Mouse (Mus musculus): ENCODE results near the gene Nckap5. TPM values are rescaled to one million over a fixed set of nuclear protein-coding genes. Genes with fewer than 3 reads are reported as not detected.
A peak's percentile ranks its signal among the peaks of the same experiment; 100 is the strongest.

The Nckap5 gene
- polyA plus RNA-seq, 1 experiment from 2014 or later: 35.6 TPM

DNA sequence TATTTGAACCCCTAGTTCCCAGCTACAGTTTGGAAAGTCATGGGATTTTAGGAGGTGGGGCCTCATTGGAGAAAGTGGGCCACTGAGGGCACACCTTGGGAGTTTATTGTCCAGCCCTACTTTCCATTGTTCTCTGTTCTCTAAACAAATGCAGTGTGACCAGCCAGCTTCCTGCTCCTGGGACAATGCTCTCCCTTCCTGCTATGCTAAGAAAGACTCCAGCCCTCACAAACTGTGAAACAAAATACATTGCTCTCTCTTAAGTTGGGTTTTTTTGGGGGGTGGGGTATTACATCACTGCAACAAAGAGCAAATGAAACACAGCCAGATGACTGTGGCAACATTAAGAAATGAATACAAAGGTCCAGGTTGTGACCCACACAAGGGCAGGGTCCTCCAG is 426.6 kb downstream of the Nckap5 start:
- no peak overlapping the region for H3K27ac ChIP-seq (replicated peaks)
- H3K4me3 ChIP-seq: no peak overlapping the region
- DNase-seq (ENCODE audit: low spot score): no peak
- no peaks in the 10 kb centered on the region for H3K36me3 ChIP-seq
- no peaks in the 10 kb centered on the region for H3K27me3 ChIP-seq (ENCODE audit: low read depth, poor library complexity, severe bottlenecking)
- no peaks in the 10 kb centered on the region for H3K4me1 ChIP-seq
- no peaks in the 10 kb centered on the region for H3K9me3 ChIP-seq (replicated peaks)

DNA sequence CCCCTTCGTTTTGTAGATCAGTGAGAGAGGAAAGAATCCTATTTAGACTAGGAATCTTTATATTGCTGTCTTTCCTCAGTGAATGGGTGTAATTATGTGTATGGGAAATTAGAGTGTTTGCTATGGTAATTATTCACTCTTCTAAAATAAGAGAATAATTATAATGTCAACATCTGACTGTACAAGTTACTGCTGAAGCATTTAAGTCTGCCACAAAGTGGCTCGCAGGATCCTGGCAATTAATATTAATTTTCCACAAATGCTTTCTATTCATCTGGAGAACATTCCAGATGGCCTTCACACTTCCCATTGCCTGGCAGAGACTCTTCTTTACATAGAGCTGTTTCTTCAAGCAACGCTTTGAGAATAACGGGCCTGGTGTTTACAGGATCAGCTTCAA is 439.4 kb downstream of the Nckap5 start:
- Histone ChIP-seq H3K4me1 (0 out of 2 replicates have a peak, but pooled peaks cover 3% of the 10 kb centered on the region), H3K4me3 (no peak overlapping the region), H3K36me3 (no peaks in the 10 kb centered on the region), H3K27ac (replicated peaks) (no peak overlapping the region), H3K9me3 (replicated peaks) (no peaks in the 10 kb centered on the region), H3K27me3 (ENCODE audit: low read depth, poor library complexity, severe bottlenecking) (no peaks in the 10 kb centered on the region)
- 93% methylated on average over 4 of the region's 4 CpGs for WGBS
- DNase-seq (ENCODE audit: low spot score): no peak

DNA sequence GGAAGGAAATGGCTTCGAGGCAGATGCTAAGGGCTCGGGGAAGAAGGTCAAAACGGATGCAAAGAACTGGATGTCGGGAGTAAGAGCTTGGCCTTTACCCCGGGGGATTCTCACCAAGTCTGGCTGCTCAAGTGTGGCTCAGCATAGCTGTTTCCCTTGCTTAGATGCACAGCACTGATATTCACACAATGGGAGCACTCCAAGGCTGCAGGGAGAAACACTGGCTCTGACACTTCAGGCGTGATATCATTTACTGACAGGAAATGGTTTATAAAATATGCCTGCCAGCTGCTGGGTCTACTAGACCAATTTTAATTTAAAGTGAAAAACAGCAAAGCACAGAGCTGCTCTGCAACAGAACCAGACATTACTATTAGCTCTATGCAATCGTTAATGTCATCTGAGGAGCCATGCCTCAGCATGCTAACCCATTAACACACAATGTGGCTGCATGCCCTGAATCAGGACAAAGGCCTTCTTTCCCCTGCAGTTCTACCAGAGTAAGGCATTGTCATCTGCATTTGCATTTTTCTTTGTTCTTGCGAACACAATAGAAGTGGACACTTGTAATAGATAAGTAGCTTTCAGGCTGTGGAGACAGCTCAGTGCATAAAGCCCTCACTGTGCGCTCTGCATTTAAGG is 453.1 kb downstream of the Nckap5 start:
- 77% methylated on average over 9 of the region's 9 CpGs for WGBS
- Histone ChIP-seq H3K27ac (replicated peaks) (no peak overlapping the region), H3K27me3 (ENCODE audit: low read depth, poor library complexity, severe bottlenecking) (no peaks in the 10 kb centered on the region), H3K9me3 (replicated peaks) (no peaks in the 10 kb centered on the region), H3K4me1 (0 out of 2 replicates have a peak, but pooled peaks cover 3% of the 10 kb centered on the region), H3K4me3 (no peak overlapping the region), H3K36me3 (no peaks in the 10 kb centered on the region)
- DNase-seq (ENCODE audit: low spot score): no peak

GRCm38 (mm10) chr1:126366736-126367135 is 463.9 kb downstream of the Nckap5 start:
- no peaks in the 10 kb centered on the region for H3K4me1 ChIP-seq
- DNase-seq (ENCODE audit: low spot score): no peak

GRCm38 (mm10) chr1:126364556-126364955 is 466.0 kb downstream of the Nckap5 start:
- no peaks in the 10 kb centered on the region for H3K27me3 ChIP-seq (ENCODE audit: low read depth, poor library complexity, severe bottlenecking)
- H3K4me1 ChIP-seq: no peaks in the 10 kb centered on the region
- WGBS: 82% methylated on average over 6 of the region's 6 CpGs
- no peak for DNase-seq (ENCODE audit: low spot score)
- H3K36me3 ChIP-seq: no peaks in the 10 kb centered on the region
- H3K9me3 ChIP-seq (replicated peaks): no peaks in the 10 kb centered on the region
- no peak overlapping the region for H3K27ac ChIP-seq (replicated peaks)
- no peak overlapping the region for H3K4me3 ChIP-seq

More at GRCm38 (mm10) chr1:126366736-126367135, 463.9 kb downstream of the Nckap5 start:
- Histone ChIP-seq H3K4me3 (no peak overlapping the region), H3K9me3 (replicated peaks) (no peaks in the 10 kb centered on the region), H3K27me3 (ENCODE audit: low read depth, poor library complexity, severe bottlenecking) (no peaks in the 10 kb centered on the region), H3K36me3 (no peaks in the 10 kb centered on the region), H3K27ac (replicated peaks) (no peak overlapping the region)
- WGBS: 77% methylated on average over 2 of the region's 2 CpGs

- H3K9me3 ChIP-seq (replicated peaks): no peaks in the 10 kb centered on the region
- H3K27me3 ChIP-seq (ENCODE audit: low read depth, poor library complexity, severe bottlenecking): no peaks in the 10 kb centered on the region
- DNase-seq (ENCODE audit: low spot score): no peak
- H3K27ac ChIP-seq (replicated peaks): no peak overlapping the region
- WGBS: 90% methylated on average over 6 of the region's 6 CpGs
- H3K4me3 ChIP-seq: no peak overlapping the region
- no peaks in the 10 kb centered on the region for H3K4me1 ChIP-seq
- no peaks in the 10 kb centered on the region for H3K36me3 ChIP-seq
Observed at GRCm38 (mm10) chr1:126360531-126361220, 469.9 kb downstream of the Nckap5 start.

GRCm38 (mm10) chr1:126360111-126360510 is 470.5 kb downstream of the Nckap5 start:
- Histone ChIP-seq H3K9me3 (replicated peaks) (no peaks in the 10 kb centered on the region), H3K4me3 (no peak overlapping the region), H3K27me3 (ENCODE audit: low read depth, poor library complexity, severe bottlenecking) (no peaks in the 10 kb centered on the region), H3K27ac (replicated peaks) (no peak overlapping the region), H3K4me1 (no peaks in the 10 kb centered on the region), H3K36me3 (no peaks in the 10 kb centered on the region)
- 93% methylated on average over 3 of the region's 3 CpGs for WGBS
- no peak for DNase-seq (ENCODE audit: low spot score)

GRCm38 (mm10) chr1:126341806-126342205 is 488.8 kb downstream of the Nckap5 start:
- no peaks in the 10 kb centered on the region for H3K27me3 ChIP-seq (ENCODE audit: low read depth, poor library complexity, severe bottlenecking)
- H3K9me3 ChIP-seq (replicated peaks): no peaks in the 10 kb centered on the region
- no peaks in the 10 kb centered on the region for H3K4me1 ChIP-seq
- H3K36me3 ChIP-seq: no peaks in the 10 kb centered on the region
- no peak for DNase-seq (ENCODE audit: low spot score)
- no peak overlapping the region for H3K4me3 ChIP-seq
- no peak overlapping the region for H3K27ac ChIP-seq (replicated peaks)
- 89% methylated on average over 2 of the region's 2 CpGs for WGBS

DNA sequence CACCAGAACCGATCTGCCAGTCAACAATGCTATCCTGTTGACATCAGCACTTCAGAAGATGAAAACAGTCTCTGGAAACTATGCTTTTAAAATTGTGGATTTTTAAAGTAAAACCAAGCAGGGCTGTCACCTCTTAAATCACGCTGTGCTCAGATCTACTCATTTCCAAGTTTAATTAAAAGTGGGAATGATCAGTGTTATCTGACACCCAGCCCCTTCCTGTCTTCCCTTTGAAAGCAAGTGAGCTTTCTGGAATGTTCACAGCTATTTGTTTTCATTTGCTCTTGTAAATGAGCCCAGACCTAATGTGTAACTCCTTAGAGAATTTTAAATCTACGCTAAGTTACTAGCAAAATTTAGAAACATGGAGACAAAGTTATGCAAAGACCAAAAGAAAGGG is 491.3 kb downstream of the Nckap5 start:
- 76% methylated on average over 3 of the region's 3 CpGs for WGBS

GRCm38 (mm10) chr1:126334202-126334601 is 496.4 kb downstream of the Nckap5 start:
- Histone ChIP-seq H3K9me3 (replicated peaks) (no peaks in the 10 kb centered on the region), H3K36me3 (no peaks in the 10 kb centered on the region), H3K27me3 (ENCODE audit: low read depth, poor library complexity, severe bottlenecking) (no peaks in the 10 kb centered on the region), H3K27ac (replicated peaks) (no peak overlapping the region), H3K4me1 (no peaks in the 10 kb centered on the region), H3K4me3 (no peak overlapping the region)
- DNase-seq (ENCODE audit: low spot score): no peak
- 87% methylated on average over 4 of the region's 4 CpGs for WGBS

More for the DNA sequence above, 491.3 kb downstream of the Nckap5 start:
- no peak overlapping the region for H3K4me3 ChIP-seq
- no peaks in the 10 kb centered on the region for H3K36me3 ChIP-seq
- H3K9me3 ChIP-seq (replicated peaks): no peaks in the 10 kb centered on the region
- DNase-seq (ENCODE audit: low spot score): no peak
- no peaks in the 10 kb centered on the region for H3K27me3 ChIP-seq (ENCODE audit: low read depth, poor library complexity, severe bottlenecking)
- H3K4me1 ChIP-seq: no peaks in the 10 kb centered on the region
- H3K27ac ChIP-seq (replicated peaks): no peak overlapping the region

GRCm38 (mm10) chr1:126332026-126332425 is 498.6 kb downstream of the Nckap5 start:
- H3K27me3 ChIP-seq (ENCODE audit: low read depth, poor library complexity, severe bottlenecking): no peaks in the 10 kb centered on the region
- DNase-seq (ENCODE audit: low spot score): no peak
- WGBS: 83% methylated on average over 2 of the region's 2 CpGs
- no peak overlapping the region for H3K27ac ChIP-seq (replicated peaks)
- H3K9me3 ChIP-seq (replicated peaks): no peaks in the 10 kb centered on the region
- H3K4me1 ChIP-seq: no peaks in the 10 kb centered on the region
- H3K36me3 ChIP-seq: no peaks in the 10 kb centered on the region
- H3K4me3 ChIP-seq: no peak overlapping the region

- Histone ChIP-seq H3K36me3 (no peaks in the 10 kb centered on the region), H3K27me3 (ENCODE audit: low read depth, poor library complexity, severe bottlenecking) (no peaks in the 10 kb centered on the region), H3K4me1 (peaks cover 11% of the 10 kb centered on the region), H3K4me3 (no peak overlapping the region), H3K27ac (replicated peaks) (no peak overlapping the region), H3K9me3 (replicated peaks) (no peaks in the 10 kb centered on the region)
- no peak for DNase-seq (ENCODE audit: low spot score)
- 85% methylated on average over 1 of the region's 1 CpGs for WGBS
Observed at GRCm38 (mm10) chr1:126320696-126321095, 509.9 kb downstream of the Nckap5 start.

- H3K27ac ChIP-seq (replicated peaks): peak overlapping the region; percentile 38; the same call in 1 of the 2 replicates
- no peaks in the 10 kb centered on the region for H3K36me3 ChIP-seq
- H3K4me1 ChIP-seq: peaks cover 11% of the 10 kb centered on the region
- 73% methylated on average over 11 of the region's 11 CpGs for WGBS
- H3K27me3 ChIP-seq (ENCODE audit: low read depth, poor library complexity, severe bottlenecking): no peaks in the 10 kb centered on the region
- H3K4me3 ChIP-seq: no peak overlapping the region
- peak; percentile 13 for DNase-seq (ENCODE audit: low spot score)
- no peaks in the 10 kb centered on the region for H3K9me3 ChIP-seq (replicated peaks)
Observed at GRCm38 (mm10) chr1:126317874-126318607, 512.6 kb downstream of the Nckap5 start.

Measured in midbrain, embryonic 10.5 days (tissue).